Mouse (Mus musculus): ENCODE measurements around the gene Hdac9. TPM values are rescaled to one million over a fixed set of nuclear protein-coding genes. Genes with fewer than 3 reads are reported as not detected.

The Hdac9 gene
- total and polyA plus RNA-seq, 2 experiments: 0.56 to 1.6 TPM

GRCm38 (mm10) chr12:34521468-34521867 is 395.4 kb downstream of the Hdac9 start:
- 81% methylated on average over 2 of the region's 2 CpGs for WGBS
- DNase-seq (ENCODE audit: extremely low read depth, low read depth, low spot score): no peak
- Histone ChIP-seq H3K36me3 (ENCODE audit: control insufficient read depth, insufficient read depth, low read length) (no peaks in the 10 kb centered on the region), H3K27ac (replicated peaks; ENCODE audit: insufficient read depth, low read depth, low read length) (no peak overlapping the region), H3K9ac (ENCODE audit: low read depth, low read length) (no peak overlapping the region), H3K4me1 (ENCODE audit: control insufficient read depth, insufficient read depth, low read length) (no peaks in the 10 kb centered on the region), H3K4me3 (ENCODE audit: insufficient read depth, low read depth, low read length) (no peak overlapping the region), H3K27me3 (ENCODE audit: control insufficient read depth, insufficient read depth, low read length) (no peaks in the 10 kb centered on the region), H3K79me2 (ENCODE audit: control insufficient read depth, insufficient read depth, low read length) (no peaks in the 10 kb centered on the region)
- TF ChIP-seq CTCF (IDR thresholded peaks at IDR 0.05; ENCODE audit: low read depth, low read length): no peak
- no peak for TF ChIP-seq POLR2A (IDR thresholded peaks at IDR 0.05; ENCODE audit: extremely low read depth, insufficient read depth, low read length)

GRCm38 (mm10) chr12:34516769-34517562 is 399.9 kb downstream of the Hdac9 start:
- no peak for TF ChIP-seq POLR2A (IDR thresholded peaks at IDR 0.05; ENCODE audit: extremely low read depth, insufficient read depth, low read length)
- TF ChIP-seq CTCF (IDR thresholded peaks at IDR 0.05; ENCODE audit: low read depth, low read length): no peak
- no peaks in the 10 kb centered on the region for H3K4me1 ChIP-seq (ENCODE audit: control insufficient read depth, insufficient read depth, low read length)
- H3K79me2 ChIP-seq (ENCODE audit: control insufficient read depth, insufficient read depth, low read length): no peaks in the 10 kb centered on the region
- 79% methylated on average over 6 of the region's 6 CpGs for WGBS
- H3K27me3 ChIP-seq (ENCODE audit: control insufficient read depth, insufficient read depth, low read length): no peaks in the 10 kb centered on the region
- no peak overlapping the region for H3K4me3 ChIP-seq (ENCODE audit: insufficient read depth, low read depth, low read length)
- H3K36me3 ChIP-seq (ENCODE audit: control insufficient read depth, insufficient read depth, low read length): no peaks in the 10 kb centered on the region
- no peak overlapping the region for H3K9ac ChIP-seq (ENCODE audit: low read depth, low read length)
- no peak for DNase-seq (ENCODE audit: extremely low read depth, low read depth, low spot score)
- no peak overlapping the region for H3K27ac ChIP-seq (replicated peaks; ENCODE audit: insufficient read depth, low read depth, low read length)

- Histone ChIP-seq H3K27me3 (ENCODE audit: control insufficient read depth, insufficient read depth, low read length) (no peaks in the 10 kb centered on the region), H3K4me1 (ENCODE audit: control insufficient read depth, insufficient read depth, low read length) (no peaks in the 10 kb centered on the region), H3K79me2 (ENCODE audit: control insufficient read depth, insufficient read depth, low read length) (no peaks in the 10 kb centered on the region), H3K4me3 (ENCODE audit: insufficient read depth, low read depth, low read length) (no peak overlapping the region), H3K9ac (ENCODE audit: low read depth, low read length) (no peak overlapping the region), H3K36me3 (ENCODE audit: control insufficient read depth, insufficient read depth, low read length) (no peaks in the 10 kb centered on the region), H3K27ac (replicated peaks; ENCODE audit: insufficient read depth, low read depth, low read length) (no peak overlapping the region)
- no peak for DNase-seq (ENCODE audit: extremely low read depth, low read depth, low spot score)
- no peak for TF ChIP-seq CTCF (IDR thresholded peaks at IDR 0.05; ENCODE audit: low read depth, low read length)
- WGBS: 90% methylated on average over 1 of the region's 1 CpGs
Observed at GRCm38 (mm10) chr12:34506345-34506744, 410.6 kb downstream of the Hdac9 start.

GRCm38 (mm10) chr12:34498751-34499626 is 417.9 kb downstream of the Hdac9 start:
- no peaks in the 10 kb centered on the region for H3K27me3 ChIP-seq (ENCODE audit: control insufficient read depth, insufficient read depth, low read length)
- H3K9ac ChIP-seq (ENCODE audit: low read depth, low read length): no peak overlapping the region
- H3K27ac ChIP-seq (replicated peaks; ENCODE audit: insufficient read depth, low read depth, low read length): no peak overlapping the region
- H3K79me2 ChIP-seq (ENCODE audit: control insufficient read depth, insufficient read depth, low read length): no peaks in the 10 kb centered on the region
- WGBS: 68% methylated on average over 9 of the region's 9 CpGs
- H3K4me1 ChIP-seq (ENCODE audit: control insufficient read depth, insufficient read depth, low read length): no peaks in the 10 kb centered on the region
- no peak overlapping the region for H3K4me3 ChIP-seq (ENCODE audit: insufficient read depth, low read depth, low read length)
- DNase-seq (ENCODE audit: extremely low read depth, low read depth, low spot score): peak; percentile 12
- no peaks in the 10 kb centered on the region for H3K36me3 ChIP-seq (ENCODE audit: control insufficient read depth, insufficient read depth, low read length)
- TF ChIP-seq CTCF (IDR thresholded peaks at IDR 0.05; ENCODE audit: low read depth, low read length) (no peak), POLR2A (IDR thresholded peaks at IDR 0.05; ENCODE audit: extremely low read depth, insufficient read depth, low read length) (no peak)

GRCm38 (mm10) chr12:34498331-34498730 is 418.6 kb downstream of the Hdac9 start:
- Histone ChIP-seq H3K4me1 (ENCODE audit: control insufficient read depth, insufficient read depth, low read length) (no peaks in the 10 kb centered on the region), H3K79me2 (ENCODE audit: control insufficient read depth, insufficient read depth, low read length) (no peaks in the 10 kb centered on the region), H3K36me3 (ENCODE audit: control insufficient read depth, insufficient read depth, low read length) (no peaks in the 10 kb centered on the region), H3K27me3 (ENCODE audit: control insufficient read depth, insufficient read depth, low read length) (no peaks in the 10 kb centered on the region), H3K9ac (ENCODE audit: low read depth, low read length) (no peak overlapping the region), H3K4me3 (ENCODE audit: insufficient read depth, low read depth, low read length) (no peak overlapping the region), H3K27ac (replicated peaks; ENCODE audit: insufficient read depth, low read depth, low read length) (no peak overlapping the region)
- no peak for TF ChIP-seq CTCF (IDR thresholded peaks at IDR 0.05; ENCODE audit: low read depth, low read length)
- TF ChIP-seq POLR2A (IDR thresholded peaks at IDR 0.05; ENCODE audit: extremely low read depth, insufficient read depth, low read length): no peak
- DNase-seq (ENCODE audit: extremely low read depth, low read depth, low spot score): no peak
- 83% methylated on average over 8 of the region's 8 CpGs for WGBS

All from liver, adult 2 months (tissue).